ENCODE assay signal across 35 mouse cellular contexts in genomic region chr10:88716986-88717755, GRCm38 (mm10). TPM values are rescaled to one million over a fixed set of nuclear protein-coding genes. Genes with fewer than 3 reads are reported as not detected.
DNase-seq lines count a peak whose midpoint lies in the region; ATAC-seq and TF ChIP-seq lines count a peak whose summit lies in the region.
"Had no signal": no experiment of that assay in that cellular context is flagged by ENCODE, and none has a peak within 500 bp of the region (broad histone marks: within the 10 kb centered on the region; RNA-seq: fewer than 3 reads in every experiment).

No protein-coding gene starts in this region.

- no peaks in the 10 kb centered on the region for H3K36me3 ChIP-seq in lung, embryonic 14.5 days (ENCODE audit: insufficient read depth)
- no peaks in the 10 kb centered on the region for H3K36me3 ChIP-seq in E14TG2a.4 (ENCODE audit: insufficient read depth, low read length)
- H3K36me3 ChIP-seq in intestine, embryonic 15.5 days = no peaks in the 10 kb centered on the region
- H3K36me3 ChIP-seq: embryonic facial prominence, embryonic 12.5 days; heart, embryonic 10.5 days; hindbrain, embryonic 15.5 days; kidney, embryonic 15.5 days; limb, embryonic 12.5 days; neural tube, embryonic 13.5 days had no signal

- intact Hi-C loops in gastrocnemius, adult 2 months (cut with DNase I) = no loop called here
- intact Hi-C loops in heart, postnatal 25 days (cut with DNase I) = no loop called here

- no peak overlapping the region; the same call in 1 of the 2 replicates for H3K4me2 ChIP-seq in lung, embryonic 14.5 days
- H3K4me2 ChIP-seq in intestine, embryonic 15.5 days (replicated peaks) = no peak overlapping the region
- H3K4me2 ChIP-seq: embryonic facial prominence, embryonic 12.5 days; hindbrain, embryonic 15.5 days; kidney, embryonic 15.5 days; limb, embryonic 12.5 days; liver, embryonic 11.5 days; neural tube, embryonic 13.5 days had no signal

- WGBS in lung, embryonic 14.5 days = 45% methylated on average over 13 of the region's 13 CpGs
- WGBS in intestine, embryonic 15.5 days = 50% methylated on average over 13 of the region's 13 CpGs

- H3K9me3 ChIP-seq in lung, embryonic 14.5 days (ENCODE audit: low read depth, low read length) = no peaks in the 10 kb centered on the region
- no peaks in the 10 kb centered on the region for H3K9me3 ChIP-seq in E14TG2a.4 (ENCODE audit: low read length)
- H3K9me3 ChIP-seq in intestine, embryonic 15.5 days = no peaks in the 10 kb centered on the region
- H3K9me3 ChIP-seq: embryonic facial prominence, embryonic 12.5 days; heart, embryonic 10.5 days; hindbrain, embryonic 15.5 days; kidney, embryonic 15.5 days; limb, embryonic 12.5 days; neural tube, embryonic 13.5 days had no signal

- ATAC-seq in lung, embryonic 14.5 days (ENCODE audit: insufficient read depth) = peak; percentile 39; the same call in 1 of the 2 replicates
- ATAC-seq in intestine, embryonic 15.5 days = peak; percentile 43
- ATAC-seq: CD4-positive, CD25-positive, alpha-beta regulatory T cell, adult 4 months; forebrain, embryonic 16.5 days; liver, postnatal 0 days had no signal

- H3K4me3 ChIP-seq in lung, embryonic 14.5 days (ENCODE audit: low read depth, low read length) = no peak overlapping the region
- H3K4me3 ChIP-seq in E14TG2a.4 (replicated peaks; ENCODE audit: low read length) = peak overlapping the region; percentile 59
- H3K4me3 ChIP-seq in intestine, embryonic 15.5 days (replicated peaks) = no peak overlapping the region
- H3K4me3 ChIP-seq in gastrocnemius, adult 2 months = no peak overlapping the region
- H3K4me3 ChIP-seq: embryonic facial prominence, embryonic 12.5 days; heart, embryonic 10.5 days; hindbrain, embryonic 15.5 days; kidney, embryonic 15.5 days; limb, embryonic 12.5 days; myocyte; neural tube, embryonic 13.5 days had no signal

- no peak for TF ChIP-seq CTCF in lung, embryonic 14.5 days (IDR thresholded peaks at IDR 0.05; ENCODE audit: low read depth)
- TF ChIP-seq CTCF in E14TG2a.4 (conservative IDR thresholded peaks at IDR 0.05; ENCODE audit: low read length) = no peak; the same call in 1 of the 2 replicates
- no peak for TF ChIP-seq CTCF in gastrocnemius, adult 2 months (IDR thresholded peaks at IDR 0.05)

- H3K9ac ChIP-seq in lung, embryonic 14.5 days = no peak overlapping the region
- no peak overlapping the region for H3K9ac ChIP-seq in intestine, embryonic 15.5 days
- H3K9ac ChIP-seq: embryonic facial prominence, embryonic 12.5 days; hindbrain, embryonic 15.5 days; kidney, embryonic 15.5 days; limb, embryonic 12.5 days; liver, postnatal 0 days; neural tube, embryonic 13.5 days had no signal

- DNase-seq in lung, embryonic 14.5 days = peak; percentile 59
- no peak for DNase-seq in lung, adult 18-20 months
- peak; percentile 77 for DNase-seq in WW6 (ENCODE audit: low read depth, low spot score)
- no peak for DNase-seq in adrenal gland, adult 18-20 months (ENCODE audit: low spot score in 2 of 2)
- no peak for DNase-seq in gastrocnemius, adult 2 months
- DNase-seq in heart, postnatal 25 days (ENCODE audit: low spot score) = no peak
- DNase-seq: adrenal gland, adult 2 months; cerebellum, adult 11 months; cerebellum, adult 9-11 months; gastrocnemius, postnatal 36 days; kidney, adult 11 months; kidney, postnatal 36 days; layer of hippocampus, postnatal 36 days; liver, postnatal 0 days; midbrain, embryonic 14.5 days; retina, postnatal 1 day; right cerebral cortex, postnatal 25 days; spleen, adult 18-20 months; thymus, postnatal 25 days had no signal

- H3K27me3 ChIP-seq in lung, embryonic 14.5 days (ENCODE audit: insufficient read depth, low read length) = no peaks in the 10 kb centered on the region
- H3K27me3 ChIP-seq in E14TG2a.4 (ENCODE audit: insufficient read depth, low read length) = no peaks in the 10 kb centered on the region
- no peaks in the 10 kb centered on the region for H3K27me3 ChIP-seq in intestine, embryonic 15.5 days (replicated peaks)
- H3K27me3 ChIP-seq: embryonic facial prominence, embryonic 12.5 days; limb, embryonic 12.5 days; neural tube, embryonic 13.5 days had no signal

- H3K4me1 ChIP-seq in lung, embryonic 14.5 days (ENCODE audit: insufficient read depth) = no peaks in the 10 kb centered on the region
- peaks cover 27% of the 10 kb centered on the region for H3K4me1 ChIP-seq in E14TG2a.4 (replicated peaks; ENCODE audit: low read depth, low read length)
- H3K4me1 ChIP-seq in intestine, embryonic 15.5 days (replicated peaks) = no peaks in the 10 kb centered on the region
- H3K4me1 ChIP-seq: embryonic facial prominence, embryonic 12.5 days; heart, embryonic 10.5 days; hindbrain, embryonic 15.5 days; kidney, embryonic 15.5 days; limb, embryonic 12.5 days; neural tube, embryonic 13.5 days had no signal

- H3K27ac ChIP-seq in lung, embryonic 14.5 days (ENCODE audit: low read depth) = no peak overlapping the region
- H3K27ac ChIP-seq in intestine, embryonic 15.5 days = no peak overlapping the region
- H3K27ac ChIP-seq in gastrocnemius, adult 2 months = no peak overlapping the region
- H3K27ac ChIP-seq: embryonic facial prominence, embryonic 12.5 days; heart, embryonic 10.5 days; hindbrain, embryonic 15.5 days; kidney, embryonic 15.5 days; limb, embryonic 12.5 days; neural tube, embryonic 13.5 days had no signal

RNA-seq across cellular contexts. Expression of gene Arl1, which starts 13.5 kb away (rescaled TPM):
- polyA plus RNA-seq in lung, embryonic 14.5 days (2014; fragmentation: Nextera tagmentation; extraction: Ambion mirVana) = 193 and 206 TPM in 2 replicates
- polyA plus RNA-seq in intestine, embryonic 15.5 days (2015; fragmentation: Nextera tagmentation; extraction: Ambion mirVana) = 184 and 190 TPM in 2 replicates
- 100 to 1,000 TPM in 1 of 2 experiments, 10 to 100 TPM in 1; 96.8 to 104 TPM for total RNA-seq in adrenal gland, adult 18-20 months (2021)
- 10 to 100 TPM; 85.3 to 99.9 TPM for total RNA-seq in gastrocnemius, adult 2 months (2021)
- total RNA-seq in heart, postnatal 25 days (2021) = 10 to 100 TPM; 83.2 to 86.4 TPM

RNA-seq across cellular contexts. Expression of gene Spic, which starts 32.4 kb away (rescaled TPM):
- polyA plus RNA-seq in lung, embryonic 14.5 days (2014; fragmentation: Nextera tagmentation; extraction: Ambion mirVana) = not detected in 2 replicates
- 0.48 and 1.2 TPM in 2 replicates for polyA plus RNA-seq in intestine, embryonic 15.5 days (2015; fragmentation: Nextera tagmentation; extraction: Ambion mirVana)
- total RNA-seq in adrenal gland, adult 18-20 months (2021) = under 1 TPM in 1 of 2 experiments, not detected in 1; 0.58 TPM
- total RNA-seq in gastrocnemius, adult 2 months (2021) = not detected
- total RNA-seq in heart, postnatal 25 days (2021) = under 1 TPM in 1 of 2 experiments, not detected in 1; 0.29 TPM
- total RNA-seq: gastrocnemius, postnatal 36 days; layer of hippocampus, adult 8-10 months; layer of hippocampus, postnatal 36 days; left cerebral cortex, postnatal 10 days; megakaryocyte-erythroid progenitor cell, adult 5-6 weeks had no signal
- polyA plus RNA-seq: cortical plate, adult 2 months; forebrain, embryonic 16.5 days; heart, embryonic 10.5 days; hindbrain, embryonic 15.5 days; limb, embryonic 12.5 days; midbrain, embryonic 14.5 days; myocyte; neural tube, embryonic 13.5 days had no signal

Comparison
In these comparisons a context has a peak if more than half of its experiments do, and no peak if none do; other contexts are left out.
1. DNase-seq: peak in lung, embryonic 14.5 days (single experiment) and WW6 (single experiment); none in lung, adult 18-20 months (0 of 2), adrenal gland, adult 18-20 months (0 of 2), gastrocnemius, adult 2 months (single experiment) and heart, postnatal 25 days (single experiment).